Mouse (Mus musculus) cerebellum, adult 18-20 months (tissue): ENCODE results near the gene Exoc2.

ENCODE experiments used
- DNase-seq, 2 experiments: peaks; one replicate each; pipeline ENCODE4 v3.0.0; 2021

Gene Exoc2

DNA sequence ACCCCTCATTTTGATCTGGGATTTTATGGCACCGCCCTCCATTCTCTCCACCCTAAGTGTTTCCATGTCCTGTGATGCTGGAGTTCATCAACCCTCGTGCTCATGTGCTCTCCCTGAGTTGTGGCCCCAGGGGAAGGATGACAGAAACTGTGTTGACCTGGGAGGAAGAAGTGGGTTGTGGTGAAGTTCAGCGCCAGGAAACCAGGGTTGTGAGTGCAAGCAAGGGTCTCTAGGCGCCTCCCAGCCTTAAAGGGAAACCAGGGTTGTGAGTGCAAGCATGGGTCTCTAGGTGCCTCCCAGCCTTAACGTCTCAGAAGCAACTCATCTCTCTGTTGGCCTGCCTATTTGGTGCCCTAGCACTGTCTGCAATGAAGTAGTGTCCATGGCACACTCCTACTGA is 160.4 kb downstream of the Exoc2 start:
- no peak for DNase-seq

DNA sequence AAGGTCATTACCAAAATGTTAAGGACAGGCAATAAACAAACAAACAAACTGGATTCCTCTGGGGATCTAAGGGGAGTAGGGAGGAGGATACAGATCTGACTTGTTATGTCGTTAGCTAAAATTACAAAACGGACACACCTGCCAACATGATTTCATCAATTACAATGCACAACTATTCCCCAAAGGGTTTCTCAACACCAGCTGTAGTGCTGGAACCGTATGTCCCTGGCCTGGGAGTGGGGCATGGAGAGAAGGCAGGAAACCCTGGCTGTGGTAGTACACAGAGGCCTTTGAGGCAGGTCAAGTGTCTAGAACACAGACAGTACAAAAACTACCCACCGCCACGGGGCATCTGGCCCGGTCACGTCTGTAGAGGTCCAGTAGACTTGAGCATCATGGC is 164.7 kb downstream of the Exoc2 start:
- no peak for DNase-seq

DNA sequence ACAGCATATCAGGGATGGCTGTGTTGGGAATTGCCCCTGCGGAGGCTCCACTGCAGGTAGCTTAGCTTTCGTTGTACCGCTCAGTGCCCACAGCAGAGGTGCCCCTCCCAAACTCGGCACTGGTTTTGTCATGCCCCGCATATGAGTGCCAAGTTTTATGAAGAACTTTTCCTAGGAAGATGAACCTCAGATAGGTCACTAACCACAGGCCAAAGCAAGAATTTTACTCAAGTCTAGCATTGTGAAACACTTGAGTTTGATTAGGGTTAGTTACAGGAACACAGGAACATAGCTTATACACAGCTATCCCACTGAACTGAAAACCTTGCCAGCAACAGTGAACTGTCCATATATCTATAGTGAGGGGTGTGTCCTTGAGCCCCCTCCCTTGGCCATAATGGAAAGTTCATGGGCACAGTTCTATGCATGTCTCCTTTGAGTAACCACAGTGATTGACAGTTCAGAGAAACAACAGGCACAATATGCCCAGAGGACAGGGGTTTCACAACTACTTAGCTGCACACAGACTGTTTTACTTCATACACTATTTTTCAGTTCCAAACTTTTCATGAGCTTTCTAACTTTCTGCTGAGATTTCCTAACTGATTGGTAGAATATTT is 171.4 kb downstream of the Exoc2 start:
- DNase-seq = no peak

DNA sequence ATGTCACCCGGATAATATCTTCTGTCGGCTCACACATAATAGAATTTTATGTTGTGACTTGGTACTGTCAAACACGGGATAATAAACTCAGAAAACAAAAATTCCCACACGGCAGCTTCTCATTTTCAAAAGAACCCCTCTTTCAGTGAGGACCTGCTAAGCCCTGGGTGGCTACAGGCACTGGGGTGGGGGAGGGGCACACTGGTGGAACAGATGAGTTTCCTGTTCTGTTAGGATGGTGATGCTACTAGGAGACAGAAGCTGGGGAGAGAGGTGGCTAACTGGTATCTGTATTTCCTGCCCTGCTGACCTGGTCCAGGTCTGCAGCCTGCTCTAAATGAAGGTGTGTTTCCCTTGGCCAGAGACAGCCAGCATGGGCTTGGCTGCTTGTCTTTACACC is 172.0 kb downstream of the Exoc2 start:
- DNase-seq = no peak

DNA sequence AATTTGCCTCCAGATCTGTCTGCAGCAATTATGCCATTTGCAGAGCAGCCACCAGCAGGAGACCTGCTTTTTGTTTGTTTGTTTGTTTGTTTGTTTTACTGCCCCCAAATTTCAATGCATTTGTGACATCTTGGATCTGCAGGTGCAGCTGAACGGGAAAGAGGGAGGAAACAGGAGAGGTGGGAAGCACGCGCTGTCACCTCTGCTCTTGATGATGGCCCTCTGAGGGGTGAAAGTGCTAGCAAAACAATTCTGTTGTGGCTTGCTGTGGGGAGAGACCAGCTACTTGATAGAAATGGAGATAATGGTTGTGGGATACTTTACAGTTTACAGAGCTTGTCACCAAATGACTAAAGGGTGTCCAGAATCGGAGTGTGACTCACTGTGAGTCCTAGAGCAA is 177.9 kb downstream of the Exoc2 start:
- DNase-seq = no peak

DNA sequence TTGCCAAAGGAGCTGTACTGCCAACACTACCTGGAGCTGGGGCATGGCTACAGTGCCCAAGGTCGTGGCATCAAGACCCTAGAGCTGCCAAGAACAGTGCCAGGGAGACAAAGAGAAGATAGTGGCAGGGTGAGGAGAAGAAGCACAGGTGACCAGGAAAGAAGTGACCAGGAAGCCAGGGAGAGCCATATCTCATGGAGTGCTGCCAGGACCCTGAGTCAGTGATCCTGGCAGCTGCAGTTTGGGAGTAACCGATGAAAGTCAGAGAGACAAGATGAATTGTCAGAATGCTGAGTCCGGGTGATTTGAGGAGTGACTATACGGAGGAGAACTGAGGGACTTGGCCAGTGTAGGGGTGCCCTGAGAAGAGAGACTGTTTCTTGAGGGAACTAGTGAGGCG is 180.3 kb downstream of the Exoc2 start:
- no peak for DNase-seq

DNA sequence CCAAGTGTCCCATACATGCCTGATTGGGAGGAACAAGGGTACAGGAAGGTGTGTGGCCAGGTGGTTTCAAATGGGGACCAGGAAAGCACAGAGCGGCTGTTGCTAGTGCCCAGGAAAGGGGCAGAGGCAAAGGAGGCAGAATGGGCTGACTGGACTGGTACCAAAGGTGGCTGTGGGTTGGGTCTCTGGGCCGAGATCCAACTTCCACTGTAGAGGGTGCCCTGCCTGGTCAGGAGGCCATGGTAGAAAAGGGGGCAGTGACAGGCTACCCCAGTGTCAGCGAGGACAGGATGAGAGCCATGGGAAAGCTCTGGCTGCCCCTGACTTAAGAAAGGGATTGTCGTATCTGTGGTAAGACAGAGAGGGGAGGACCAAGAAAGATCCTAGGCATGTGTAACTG is 180.7 kb downstream of the Exoc2 start:
- no peak for DNase-seq

DNA sequence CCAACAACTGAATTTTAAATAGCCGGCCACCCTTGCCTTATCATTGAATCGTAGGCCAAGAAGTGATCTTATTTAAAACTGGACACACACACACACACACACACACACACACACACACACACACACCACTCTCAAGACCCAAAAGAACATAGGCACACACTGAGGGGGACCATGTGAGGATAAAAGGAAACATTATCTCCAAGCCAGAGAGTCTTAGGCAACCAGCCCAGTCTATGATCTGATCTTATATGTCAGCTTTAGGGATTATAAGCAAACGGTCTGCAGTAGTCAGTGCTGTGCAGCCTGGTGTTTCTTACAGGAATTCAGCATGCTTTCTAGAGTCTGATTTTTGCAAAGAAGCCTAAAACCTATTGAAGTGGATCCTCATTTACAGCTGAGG is 181.2 kb downstream of the Exoc2 start:
- DNase-seq = no peak

DNA sequence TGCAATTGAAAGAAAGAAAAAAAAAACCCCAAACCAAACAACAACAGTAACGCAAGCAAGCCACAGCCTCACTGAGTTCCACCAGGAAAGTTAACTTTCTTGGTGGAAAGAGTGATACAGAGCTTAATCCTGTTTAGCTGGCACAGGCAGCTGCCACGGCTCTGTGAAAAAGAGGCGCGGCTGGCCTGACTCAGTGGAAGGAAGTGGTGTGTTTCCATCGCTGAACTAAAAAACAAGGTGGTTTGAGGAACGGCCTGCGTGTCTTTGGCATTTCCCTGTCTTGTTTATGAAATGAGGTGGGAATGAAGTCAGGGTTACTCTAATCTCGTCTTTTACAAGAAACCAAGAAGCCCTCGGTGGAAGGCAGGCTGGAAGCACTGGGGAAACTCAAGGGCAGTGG is 181.6 kb downstream of the Exoc2 start:
- no peak for DNase-seq

DNA sequence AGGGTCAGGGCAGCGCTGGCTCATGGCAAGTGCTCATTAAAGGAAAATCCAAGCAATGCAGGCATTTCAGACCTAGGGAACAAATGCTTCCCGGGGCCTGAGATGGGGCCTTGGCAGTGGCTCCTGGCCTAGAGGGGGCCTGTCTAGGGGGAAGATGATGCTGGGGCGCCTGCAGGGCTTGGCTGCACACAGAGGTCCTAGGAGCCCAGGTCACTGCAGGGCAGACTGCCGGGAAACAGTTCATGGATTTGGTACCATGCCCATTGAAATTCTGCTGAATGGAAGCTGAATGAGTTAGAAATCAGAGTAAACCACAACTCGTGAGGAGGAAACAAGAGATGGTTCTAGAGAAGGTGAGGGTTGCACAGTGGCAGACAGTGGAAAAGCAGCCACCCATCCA is 183.9 kb downstream of the Exoc2 start:
- no peak for DNase-seq

DNA sequence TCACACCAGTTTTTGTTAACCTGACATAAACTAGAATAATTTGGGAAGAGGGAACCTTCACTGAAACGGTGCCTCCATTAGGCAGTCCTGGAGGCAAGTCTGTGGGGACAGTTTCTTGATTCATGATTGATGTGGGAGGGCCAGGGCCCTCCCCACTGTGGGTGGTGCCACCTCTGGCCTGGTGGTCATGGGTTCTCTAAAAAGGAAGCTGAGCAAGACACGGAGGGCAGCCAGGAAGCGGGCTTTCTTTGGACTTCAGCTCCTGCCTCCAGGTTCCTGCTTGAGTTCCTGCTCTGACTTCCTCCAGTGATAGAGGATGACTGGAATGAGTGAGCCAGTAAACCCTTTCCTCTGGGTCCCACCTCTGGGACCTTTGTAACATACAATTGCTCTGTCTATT is 185.5 kb downstream of the Exoc2 start:
- no peak for DNase-seq

DNA sequence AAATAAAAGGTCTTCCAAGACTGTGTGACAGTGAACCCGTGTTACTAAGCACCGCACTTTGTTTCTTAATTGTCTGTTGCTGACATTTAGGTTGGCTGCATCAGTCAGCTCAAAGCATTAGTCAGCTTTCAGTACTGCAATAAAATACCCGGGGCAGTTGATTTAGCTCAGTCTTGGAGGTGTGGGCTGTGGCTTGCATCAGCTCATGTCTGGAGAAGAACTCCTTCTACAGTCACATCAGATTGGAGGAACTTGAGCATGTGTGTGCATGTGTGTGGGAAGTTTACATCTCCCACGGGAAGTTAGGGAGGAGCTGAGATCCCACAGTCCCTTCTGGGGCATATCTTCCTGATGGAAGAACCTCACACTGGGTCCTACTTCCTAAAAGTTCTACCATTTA is 185.9 kb downstream of the Exoc2 start:
- DNase-seq = no peak

DNA sequence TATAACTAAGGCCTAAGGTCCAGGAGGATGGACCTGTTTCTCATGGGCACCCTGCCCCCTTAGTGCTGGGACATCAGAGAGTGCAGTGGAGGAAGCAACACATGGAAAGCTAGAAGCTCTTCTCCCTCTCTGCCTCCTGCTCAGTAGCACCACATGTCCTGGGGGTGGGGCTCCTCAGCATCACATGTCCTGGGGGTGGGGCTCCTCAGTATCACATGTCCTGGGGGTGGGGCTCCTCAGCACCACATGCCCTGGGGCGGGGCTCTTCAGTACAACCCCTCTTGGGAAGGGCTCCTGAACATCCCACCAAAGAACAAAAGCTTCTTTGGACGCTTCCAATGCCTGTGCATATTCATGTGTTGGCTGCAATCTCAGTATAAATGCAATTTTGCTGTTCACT is 186.3 kb downstream of the Exoc2 start:
- DNase-seq = no peak

DNA sequence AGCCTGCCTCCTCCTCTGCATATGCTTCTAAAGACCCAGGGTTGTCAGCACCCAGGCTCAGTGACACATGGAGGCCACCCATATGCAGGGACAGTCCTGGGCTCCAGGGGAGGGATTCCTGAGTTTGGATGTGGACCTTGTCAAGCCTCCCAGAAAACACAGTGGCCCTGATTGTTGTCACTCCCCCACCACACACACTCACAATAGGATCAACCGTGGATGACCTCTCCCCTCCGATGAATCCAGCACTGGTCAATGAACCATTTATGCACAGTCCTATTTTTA is 186.9 kb downstream of the Exoc2 start:
- DNase-seq = no peak

DNA sequence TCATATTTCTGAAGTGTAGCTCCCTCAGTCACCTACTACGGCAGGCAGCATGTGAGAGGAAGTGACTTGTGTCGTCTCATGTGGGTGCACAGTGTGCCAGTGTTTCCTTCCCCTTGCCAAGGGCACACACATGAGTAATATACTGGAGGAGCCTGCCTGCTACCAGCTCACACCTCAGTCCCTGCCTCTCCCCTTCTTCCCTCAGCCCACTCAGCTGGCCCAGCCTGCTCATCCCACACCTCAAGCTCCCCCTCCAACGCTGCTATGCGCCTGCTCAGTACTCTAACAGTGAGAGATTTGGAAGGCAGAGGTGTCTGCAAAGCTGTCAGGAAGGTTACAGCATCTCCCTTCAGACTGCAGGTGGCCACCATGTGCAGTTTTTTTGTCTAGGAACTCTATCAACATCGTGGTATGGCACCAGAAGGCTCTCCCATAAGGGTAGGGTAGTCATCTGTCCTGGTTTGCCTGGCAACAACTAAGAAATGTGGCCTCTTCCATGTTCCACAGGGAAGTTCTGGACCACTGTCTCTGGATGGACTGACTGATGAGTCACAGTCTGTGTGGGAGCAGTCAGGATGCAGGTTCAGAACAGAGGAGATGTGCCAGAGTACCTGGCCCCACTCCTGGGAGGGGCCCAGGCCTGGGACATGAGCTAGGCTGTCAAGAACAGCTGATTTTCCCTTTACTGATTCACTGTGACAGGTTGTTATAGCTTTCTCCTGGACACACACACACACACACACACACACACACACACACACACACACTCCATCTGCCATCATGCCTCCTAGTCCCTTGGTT is 187.5 kb downstream of the Exoc2 start:
- DNase-seq = no peak

DNA sequence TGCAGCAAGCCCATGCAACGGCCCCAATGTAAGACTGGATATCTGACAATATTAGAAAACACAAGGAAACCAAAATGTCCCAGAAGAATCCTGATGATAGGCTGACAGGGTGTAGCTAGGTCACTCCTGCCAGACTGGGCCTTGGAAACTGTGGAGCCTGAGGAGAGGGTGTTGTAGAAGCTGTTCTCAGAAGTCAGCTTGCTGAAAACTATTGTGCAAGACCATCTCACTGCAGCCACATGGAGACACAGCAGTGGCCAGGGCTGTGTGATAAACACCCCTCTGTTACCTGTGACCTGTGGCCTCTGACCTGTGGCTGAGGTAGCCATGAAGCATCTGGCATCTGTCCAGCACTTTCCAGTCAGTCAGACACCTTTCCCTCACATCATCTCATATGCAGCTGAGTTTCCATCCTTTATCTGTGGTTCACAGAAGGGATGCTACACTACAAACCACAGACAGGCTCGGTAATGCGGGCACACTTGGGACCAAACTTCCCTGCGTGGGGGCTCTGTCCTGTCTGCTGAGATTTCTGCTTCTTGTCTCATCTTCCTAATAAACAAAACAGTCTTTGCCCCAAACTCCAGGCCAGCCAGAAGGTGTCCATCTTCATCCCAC is 188.4 kb downstream of the Exoc2 start:
- DNase-seq = no peak

DNA sequence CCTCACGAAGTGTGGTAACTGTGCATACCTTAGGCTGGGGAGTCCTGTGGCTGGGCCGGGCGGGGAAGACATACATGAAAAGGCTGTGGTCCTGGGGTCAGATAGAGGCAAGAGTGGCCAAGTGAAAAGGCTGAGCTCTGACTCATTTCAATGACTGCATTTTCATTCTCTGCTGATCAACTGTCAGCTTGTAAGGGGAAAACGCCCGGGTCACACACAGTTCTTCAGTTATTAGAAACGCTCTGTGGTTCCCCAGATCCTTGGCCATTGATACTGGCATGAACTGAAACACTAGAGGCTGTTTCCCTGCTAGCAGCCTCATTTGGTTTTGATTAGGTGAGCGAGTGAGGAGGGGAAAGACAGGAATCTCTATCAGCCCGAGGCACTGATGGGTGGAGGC is 191.5 kb downstream of the Exoc2 start:
- no peak for DNase-seq

DNA sequence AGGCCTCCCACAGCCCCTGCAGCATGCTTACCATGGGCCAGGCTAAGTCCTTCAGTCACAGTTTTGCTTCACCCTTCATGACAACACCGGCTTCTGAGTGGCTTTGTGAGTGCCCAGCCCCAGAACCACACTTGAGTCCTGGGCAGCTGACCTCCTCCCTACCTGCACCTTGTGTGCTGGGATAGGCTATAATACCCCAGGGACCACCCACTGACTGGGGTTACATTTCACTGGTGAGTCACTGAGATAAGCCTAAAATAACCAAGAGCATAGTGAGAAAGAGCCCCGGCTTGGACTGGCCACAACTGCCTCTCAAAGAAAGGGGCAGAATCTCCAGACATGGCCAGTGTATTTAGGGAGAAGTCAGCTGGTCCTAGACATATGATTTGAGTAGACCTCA is 192.0 kb downstream of the Exoc2 start:
- no peak for DNase-seq

DNA sequence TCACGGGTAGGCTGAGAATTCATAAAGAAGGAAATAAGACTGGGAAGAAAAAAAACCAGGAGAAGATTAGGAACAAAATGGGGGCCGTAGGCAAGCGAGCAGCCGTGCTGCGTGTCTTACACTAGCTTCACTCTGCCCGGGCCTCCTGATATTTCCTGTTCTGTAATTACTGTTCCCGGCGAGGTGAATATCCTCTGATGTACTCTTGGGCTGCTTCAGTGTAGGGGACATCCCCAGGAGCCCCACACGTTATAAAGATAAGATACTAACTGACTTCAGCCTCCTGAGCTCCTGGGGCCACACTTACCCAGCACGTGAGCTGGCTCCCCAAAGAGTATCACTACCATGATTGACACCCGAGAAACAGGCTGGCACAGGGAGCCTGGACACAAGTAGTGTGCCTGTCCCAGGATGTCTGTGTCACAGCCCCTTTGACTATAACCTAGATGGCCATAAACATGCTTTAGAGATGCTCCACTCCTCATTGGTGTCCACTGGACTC is 196.2 kb downstream of the Exoc2 start:
- no peak for DNase-seq

DNA sequence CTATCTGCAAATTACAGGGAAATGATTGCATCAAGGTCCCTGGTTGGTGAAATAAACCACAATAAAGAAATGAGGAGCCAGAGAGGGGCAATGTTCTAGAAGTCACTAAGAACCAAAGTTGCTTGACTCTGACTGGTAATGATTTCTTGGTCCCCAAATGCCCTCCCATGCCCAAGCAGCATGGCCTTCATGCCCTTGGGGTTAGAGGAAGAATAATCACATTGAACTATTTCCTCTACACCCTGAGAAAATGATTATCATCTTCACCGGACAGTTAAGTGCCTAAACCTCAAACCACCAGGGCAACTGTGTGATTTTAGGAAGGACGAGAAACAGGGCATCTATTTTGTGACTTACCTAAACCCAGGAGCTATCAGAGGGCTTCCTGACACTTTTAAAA is 197.9 kb downstream of the Exoc2 start:
- no peak for DNase-seq

DNA sequence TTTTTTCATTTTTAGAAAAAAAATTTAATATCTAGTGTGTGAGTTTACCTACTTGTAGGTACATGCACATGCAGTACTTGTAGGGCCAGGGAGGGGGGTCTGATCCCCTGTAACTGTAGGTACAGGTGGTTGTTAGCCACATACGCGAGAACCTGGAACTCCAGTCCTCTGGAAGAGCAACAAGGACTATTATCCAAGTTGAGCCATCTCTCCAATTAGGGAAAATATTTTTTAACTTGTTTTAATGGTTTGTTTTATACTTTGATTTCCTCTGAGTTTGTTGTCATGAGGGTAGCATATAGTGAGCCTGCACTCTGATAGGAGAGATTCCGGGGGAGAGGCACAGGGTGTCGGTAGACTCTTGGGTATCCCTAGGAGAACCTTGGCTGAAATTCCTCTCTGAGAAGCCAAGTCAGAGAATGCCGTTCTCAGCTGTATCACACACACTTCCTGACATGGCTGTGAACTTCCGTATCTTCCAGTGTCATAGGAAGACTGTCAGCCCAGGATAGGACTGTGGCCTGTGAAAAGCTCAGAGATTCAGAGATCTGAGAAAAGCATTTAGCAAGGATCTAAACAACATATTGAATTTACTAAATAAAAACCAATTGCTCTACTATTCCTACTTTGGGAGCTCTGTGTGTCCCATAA is 206.3 kb downstream of the Exoc2 start:
- DNase-seq = no peak

DNA sequence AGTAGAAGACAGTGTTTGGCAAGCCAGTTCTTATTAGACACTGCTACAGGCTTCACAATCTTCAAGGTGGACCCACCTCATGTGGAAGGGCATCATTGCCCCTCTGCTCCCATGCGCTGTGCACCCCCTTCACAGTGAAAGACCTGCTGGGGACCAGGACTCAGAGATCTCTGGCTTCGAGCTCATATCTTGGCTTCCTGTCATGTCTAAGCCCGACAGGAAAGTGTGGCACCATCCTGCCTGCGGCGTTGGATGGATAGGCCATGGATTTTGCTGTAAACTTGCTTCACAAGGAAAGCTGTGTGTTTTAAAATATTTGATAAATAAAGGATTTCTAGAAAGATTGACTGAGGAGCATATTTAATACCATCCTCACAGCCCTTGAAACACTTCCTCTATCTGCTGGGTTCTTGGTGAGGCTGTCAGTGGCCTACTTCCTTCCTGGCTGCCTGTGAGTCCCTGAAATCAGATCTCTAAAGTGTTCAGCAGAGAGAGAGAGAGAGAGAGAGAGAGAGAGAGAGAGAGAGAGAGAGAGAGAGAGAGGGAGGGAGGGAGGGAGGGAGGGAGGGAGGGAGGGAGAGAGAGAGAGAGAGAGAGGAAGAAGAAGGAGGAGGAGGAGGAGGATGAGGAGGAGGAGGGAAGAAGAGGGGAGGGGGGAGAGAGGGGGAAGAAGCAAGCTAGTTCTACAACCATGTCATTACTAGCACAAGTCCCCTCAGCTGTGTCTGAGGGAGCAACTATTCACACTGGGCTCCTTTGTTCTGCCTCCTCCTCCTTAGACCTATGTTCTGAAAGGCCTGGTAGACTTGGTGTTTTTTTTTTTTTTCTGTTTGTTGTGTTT is 207.0 kb downstream of the Exoc2 start:
- DNase-seq = no peak

DNA sequence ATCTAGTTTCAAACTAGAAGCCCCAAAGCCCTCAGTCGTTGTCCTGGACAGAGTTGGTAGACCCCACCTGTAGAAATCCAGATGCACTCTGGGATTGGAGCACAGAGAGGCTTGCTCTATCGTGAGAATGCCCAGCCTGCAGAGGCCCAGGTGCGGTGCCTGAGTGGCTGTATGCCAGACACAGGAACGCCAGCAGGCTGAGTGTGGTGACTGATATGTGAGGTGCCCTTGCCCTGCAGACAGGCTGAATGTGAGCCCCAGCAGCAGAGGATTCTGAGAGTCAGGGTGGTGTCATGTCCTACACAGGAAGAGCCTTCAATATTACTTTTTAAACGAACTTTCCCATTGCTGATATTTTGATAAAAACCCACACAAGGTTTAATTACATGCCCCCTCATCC is 208.0 kb downstream of the Exoc2 start:
- DNase-seq = no peak
